Mouse (Mus musculus): ENCODE measurements around the gene Lsr. TPM values are rescaled to one million over a fixed set of nuclear protein-coding genes. Genes with fewer than 3 reads are reported as not detected.
"Not testable (repeated sequence)": the region's sequence is repeated elsewhere in the genome, so short reads cannot be mapped to it uniquely, and the experiment has no call there.

Gene Lsr
- polyA plus RNA-seq, 1 experiment from 2014 or later: 40.3 TPM

- H3K36me3 ChIP-seq: peaks cover 42% of the 10 kb centered on the region
- no peak for DNase-seq (ENCODE audit: low spot score)
- H3K27me3 ChIP-seq (ENCODE audit: insufficient read depth, poor library complexity, severe bottlenecking): no peaks in the 10 kb centered on the region
- no peaks in the 10 kb centered on the region for H3K9me3 ChIP-seq
- peak overlapping the region; percentile 98 for H3K4me3 ChIP-seq
- H3K27ac ChIP-seq: peak overlapping the region; percentile 99
- WGBS: 75% methylated on average over 28 of the region's 28 CpGs
- H3K4me1 ChIP-seq: peaks cover 20% of the 10 kb centered on the region
Measured at GRCm38 (mm10) chr7:30958109-30958865, 15.0 kb downstream of the Lsr start.

GRCm38 (mm10) chr7:30957367-30957783 lies 15.9 kb downstream of the Lsr start:
- DNase-seq (ENCODE audit: low spot score): peak; percentile 94
- Histone ChIP-seq H3K36me3 (peaks cover 48% of the 10 kb centered on the region), H3K27ac (peak overlapping the region; percentile 99), H3K4me1 (peaks cover 20% of the 10 kb centered on the region), H3K4me3 (peak overlapping the region; percentile 98), H3K27me3 (ENCODE audit: insufficient read depth, poor library complexity, severe bottlenecking) (no peaks in the 10 kb centered on the region), H3K9me3 (no peaks in the 10 kb centered on the region)
- WGBS: under 1% methylated on average over 43 of the region's 43 CpGs

GRCm38 (mm10) chr7:30956756-30957366 lies 16.4 kb downstream of the Lsr start, which contains the start of gene Usf2:
Gene Usf2 (minus strand): TSS chr7:30956803.
- peak; percentile 90 for DNase-seq (ENCODE audit: low spot score)
- Histone ChIP-seq H3K4me1 (peaks cover 20% of the 10 kb centered on the region), H3K4me3 (peak within 1 kb of the TSS; percentile 98), H3K27ac (peak within 1 kb of the TSS; percentile 99), H3K9me3 (no peaks in the 10 kb centered on the region), H3K36me3 (peaks cover 51% of the 10 kb centered on the region), H3K27me3 (ENCODE audit: insufficient read depth, poor library complexity, severe bottlenecking) (no peaks in the 10 kb centered on the region)
- 3% methylated on average over 45 of the region's 82 CpGs for WGBS

GRCm38 (mm10) chr7:30956357-30956751 lies 16.9 kb downstream of the Lsr start:
- no peaks in the 10 kb centered on the region for H3K27me3 ChIP-seq (ENCODE audit: insufficient read depth, poor library complexity, severe bottlenecking)
- peaks cover 20% of the 10 kb centered on the region for H3K4me1 ChIP-seq
- no peaks in the 10 kb centered on the region for H3K9me3 ChIP-seq
- WGBS: under 1% methylated on average over 33 of the region's 49 CpGs
- H3K36me3 ChIP-seq: peaks cover 55% of the 10 kb centered on the region
- peak overlapping the region; percentile 98 for H3K4me3 ChIP-seq
- peak; percentile 70 for DNase-seq (ENCODE audit: low spot score)
- H3K27ac ChIP-seq: peak overlapping the region; percentile 99

- peaks cover 60% of the 10 kb centered on the region for H3K36me3 ChIP-seq
Measured at GRCm38 (mm10) chr7:30955584-30956356, 17.5 kb downstream of the Lsr start.

GRCm38 (mm10) chr7:30954971-30955520 lies 18.2 kb downstream of the Lsr start:
- Histone ChIP-seq H3K4me1 (peaks cover 20% of the 10 kb centered on the region), H3K9me3 (no peaks in the 10 kb centered on the region), H3K27ac (no peak overlapping the region), H3K27me3 (ENCODE audit: insufficient read depth, poor library complexity, severe bottlenecking) (no peaks in the 10 kb centered on the region), H3K36me3 (peaks cover 65% of the 10 kb centered on the region), H3K4me3 (peak overlapping the region; percentile 98)
- no peak for DNase-seq (ENCODE audit: low spot score)
- 91% methylated on average over 12 of the region's 12 CpGs for WGBS

More at GRCm38 (mm10) chr7:30955584-30956356, 17.5 kb downstream of the Lsr start:
- Histone ChIP-seq H3K4me1 (peaks cover 20% of the 10 kb centered on the region), H3K9me3 (no peaks in the 10 kb centered on the region), H3K27me3 (ENCODE audit: insufficient read depth, poor library complexity, severe bottlenecking) (no peaks in the 10 kb centered on the region), H3K27ac (peak overlapping the region; percentile 99), H3K4me3 (peak overlapping the region; percentile 98)
- WGBS: under 1% methylated on average over 64 of the region's 64 CpGs
- peak; percentile 95 for DNase-seq (ENCODE audit: low spot score)

- DNase-seq (ENCODE audit: low spot score): no peak
Measured at GRCm38 (mm10) chr7:30954036-30954435, 19.2 kb downstream of the Lsr start.

GRCm38 (mm10) chr7:30953459-30953858 lies 19.8 kb downstream of the Lsr start:
- peaks cover 17% of the 10 kb centered on the region for H3K4me1 ChIP-seq
- peaks cover 69% of the 10 kb centered on the region for H3K36me3 ChIP-seq
- no peaks in the 10 kb centered on the region for H3K27me3 ChIP-seq (ENCODE audit: insufficient read depth, poor library complexity, severe bottlenecking)
- no peaks in the 10 kb centered on the region for H3K9me3 ChIP-seq
- WGBS: 88% methylated on average over 6 of the region's 6 CpGs
- no peak overlapping the region for H3K27ac ChIP-seq
- DNase-seq (ENCODE audit: low spot score): no peak
- H3K4me3 ChIP-seq: no peak overlapping the region

More at GRCm38 (mm10) chr7:30954036-30954435, 19.2 kb downstream of the Lsr start:
- H3K4me1 ChIP-seq: peaks cover 20% of the 10 kb centered on the region
- H3K27ac ChIP-seq: no peak overlapping the region
- H3K4me3 ChIP-seq: no peak overlapping the region
- 90% methylated on average over 3 of the region's 3 CpGs for WGBS
- H3K36me3 ChIP-seq: peaks cover 70% of the 10 kb centered on the region
- no peaks in the 10 kb centered on the region for H3K27me3 ChIP-seq (ENCODE audit: insufficient read depth, poor library complexity, severe bottlenecking)
- no peaks in the 10 kb centered on the region for H3K9me3 ChIP-seq

- 95% methylated on average over 16 of the region's 16 CpGs for WGBS
- Histone ChIP-seq H3K36me3 (peaks cover 67% of the 10 kb centered on the region), H3K27me3 (ENCODE audit: insufficient read depth, poor library complexity, severe bottlenecking) (no peaks in the 10 kb centered on the region), H3K4me3 (no peak overlapping the region), H3K4me1 (peaks cover 10% of the 10 kb centered on the region), H3K9me3 (no peaks in the 10 kb centered on the region), H3K27ac (no peak overlapping the region)
- DNase-seq (ENCODE audit: low spot score): no peak
Measured at GRCm38 (mm10) chr7:30952441-30953265, 20.6 kb downstream of the Lsr start.

- 86% methylated on average over 3 of the region's 3 CpGs for WGBS
- not testable (repeated sequence) for H3K4me3 ChIP-seq; DNase-seq (ENCODE audit: low spot score); H3K27ac ChIP-seq; H3K27me3 ChIP-seq (ENCODE audit: insufficient read depth, poor library complexity, severe bottlenecking); H3K9me3 ChIP-seq; H3K4me1 ChIP-seq
- H3K36me3 ChIP-seq: peaks cover 80% of the 10 kb centered on the region
Measured at GRCm38 (mm10) chr7:30949902-30950301, 23.4 kb downstream of the Lsr start.

GRCm38 (mm10) chr7:30945876-30946275 lies 27.4 kb downstream of the Lsr start:
- no peaks in the 10 kb centered on the region for H3K27me3 ChIP-seq (ENCODE audit: insufficient read depth, poor library complexity, severe bottlenecking)
- no peak overlapping the region for H3K4me3 ChIP-seq
- no peaks in the 10 kb centered on the region for H3K9me3 ChIP-seq
- H3K4me1 ChIP-seq: no peaks in the 10 kb centered on the region
- 92% methylated on average over 7 of the region's 7 CpGs for WGBS
- H3K36me3 ChIP-seq: peaks cover 42% of the 10 kb centered on the region
- H3K27ac ChIP-seq: no peak overlapping the region
- DNase-seq (ENCODE audit: low spot score): no peak

- not testable (repeated sequence) for DNase-seq (ENCODE audit: low spot score); H3K9me3 ChIP-seq; H3K4me3 ChIP-seq; H3K27ac ChIP-seq; H3K4me1 ChIP-seq; H3K27me3 ChIP-seq (ENCODE audit: insufficient read depth, poor library complexity, severe bottlenecking)
- H3K36me3 ChIP-seq: peaks cover 38% of the 10 kb centered on the region
- WGBS: 86% methylated on average over 7 of the region's 7 CpGs
Measured at GRCm38 (mm10) chr7:30945466-30945865, 27.8 kb downstream of the Lsr start.
